Mouse (Mus musculus): ENCODE measurements at regions not wholly inside any gene's neighbourhood (a gene's known extent, or its start where the extent isn't known, plus 50 kb on each side); places are given as distances from the start of the nearest gene placed in this dataset.

GRCm38 (mm10) chr1:33058010-33058409, 510.9 kb upstream of the Gm5415 start:
- no peak for DNase-seq (ENCODE audit: extremely low spot score in 1 of 2, low spot score in 1 of 2)

- no peak for DNase-seq (ENCODE audit: extremely low spot score in 1 of 2, low spot score in 1 of 2)
These were observed 497.3 kb upstream of the Gm5415 start for GRCm38 (mm10) chr1:33044388-33044787.

GRCm38 (mm10) chr1:33042424-33042823, 495.3 kb upstream of the Gm5415 start:
- no peak for DNase-seq (ENCODE audit: extremely low spot score in 1 of 2, low spot score in 1 of 2)

GRCm38 (mm10) chr1:33040740-33041139, 493.6 kb upstream of the Gm5415 start:
- no peak for DNase-seq (ENCODE audit: extremely low spot score in 1 of 2, low spot score in 1 of 2)

- DNase-seq (ENCODE audit: extremely low spot score in 1 of 2, low spot score in 1 of 2) = no peak
These were observed 484.9 kb upstream of the Gm5415 start for GRCm38 (mm10) chr1:33031991-33032390.

GRCm38 (mm10) chr1:33026683-33027415, 479.8 kb upstream of the Gm5415 start:
- no peak for DNase-seq (ENCODE audit: extremely low spot score in 1 of 2, low spot score in 1 of 2)

- no peak for DNase-seq (ENCODE audit: extremely low spot score in 1 of 2, low spot score in 1 of 2)
These were observed 478.3 kb upstream of the Gm5415 start for GRCm38 (mm10) chr1:33025379-33025778.

GRCm38 (mm10) chr1:33022852-33023251, 475.8 kb upstream of the Gm5415 start:
- DNase-seq (ENCODE audit: extremely low spot score in 1 of 2, low spot score in 1 of 2) = no peak

GRCm38 (mm10) chr1:33003992-33004391, 456.9 kb upstream of the Gm5415 start:
- no peak for DNase-seq (ENCODE audit: extremely low spot score in 1 of 2, low spot score in 1 of 2)

GRCm38 (mm10) chr1:32964957-32965356, 417.9 kb upstream of the Gm5415 start:
- peak in 1 of 2 experiments; percentile 1 for DNase-seq (ENCODE audit: extremely low spot score in 1 of 2, low spot score in 1 of 2)

GRCm38 (mm10) chr1:32959316-32959715, 412.2 kb upstream of the Gm5415 start:
- DNase-seq (ENCODE audit: extremely low spot score in 1 of 2, low spot score in 1 of 2) = no peak

- no peak for DNase-seq (ENCODE audit: extremely low spot score in 1 of 2, low spot score in 1 of 2)
These were observed 399.2 kb upstream of the Gm5415 start for GRCm38 (mm10) chr1:32946254-32946653.

GRCm38 (mm10) chr1:32930381-32930780, 383.3 kb upstream of the Gm5415 start:
- DNase-seq (ENCODE audit: extremely low spot score in 1 of 2, low spot score in 1 of 2) = no peak

GRCm38 (mm10) chr1:32902437-32902836, 355.3 kb upstream of the Gm5415 start:
- DNase-seq (ENCODE audit: extremely low spot score in 1 of 2, low spot score in 1 of 2) = no peak

GRCm38 (mm10) chr1:32887728-32888127, 340.6 kb upstream of the Gm5415 start:
- no peak for DNase-seq (ENCODE audit: extremely low spot score in 1 of 2, low spot score in 1 of 2)

- peak in 1 of 2 experiments; percentile 12 for DNase-seq (ENCODE audit: extremely low spot score in 1 of 2, low spot score in 1 of 2)
These were observed 325.8 kb upstream of the Gm5415 start for GRCm38 (mm10) chr1:32872920-32873319.

- no peak for DNase-seq (ENCODE audit: extremely low spot score in 1 of 2, low spot score in 1 of 2)
These were observed 319.0 kb upstream of the Gm5415 start for GRCm38 (mm10) chr1:32866111-32866510.

- no peak for DNase-seq (ENCODE audit: extremely low spot score in 1 of 2, low spot score in 1 of 2)
These were observed 310.9 kb upstream of the Gm5415 start for GRCm38 (mm10) chr1:32858040-32858439.
